Mouse (Mus musculus): ENCODE results near the gene Tmem273. TPM values are rescaled to one million over a fixed set of nuclear protein-coding genes. Genes with fewer than 3 reads are reported as not detected.
A peak's percentile ranks its signal among the peaks of the same experiment; 100 is the strongest.

The Tmem273 gene
- total RNA-seq, 2 experiments from 2014 or later = 3.9 to 5.2 TPM

GRCm38 (mm10) chr14:32810111-32810510, 24.3 kb downstream of the Tmem273 start:
- DNase-seq = no peak

DNA sequence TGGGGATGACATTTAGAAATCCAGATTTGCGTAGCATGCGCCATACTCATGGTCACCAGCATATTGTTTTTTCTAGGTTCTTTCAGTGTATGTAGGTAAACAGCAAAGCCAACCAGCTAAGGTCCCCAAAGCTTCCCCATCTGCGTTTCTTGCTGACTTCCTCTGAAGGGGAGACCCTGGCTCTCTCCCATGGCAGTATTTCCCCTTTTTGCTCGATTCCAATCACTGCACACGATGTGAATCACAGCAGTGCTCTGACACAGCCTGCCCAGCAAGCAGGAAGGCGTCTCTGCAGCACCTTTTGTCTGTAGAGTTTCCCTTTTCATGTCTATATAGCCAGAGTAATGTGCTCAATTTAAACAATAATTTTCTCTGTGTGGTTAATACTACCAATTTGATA, 26.7 kb downstream of the Tmem273 start:
- DNase-seq = no peak

GRCm38 (mm10) chr14:32814961-32815360, 29.2 kb downstream of the Tmem273 start:
- peak in 1 of 2 experiments; percentile 16 for DNase-seq

- DNase-seq = no peak
These were observed 30.8 kb downstream of the Tmem273 start for GRCm38 (mm10) chr14:32816533-32816932.

GRCm38 (mm10) chr14:32817258-32817657, 31.5 kb downstream of the Tmem273 start:
- DNase-seq = peak; percentile 84

DNA sequence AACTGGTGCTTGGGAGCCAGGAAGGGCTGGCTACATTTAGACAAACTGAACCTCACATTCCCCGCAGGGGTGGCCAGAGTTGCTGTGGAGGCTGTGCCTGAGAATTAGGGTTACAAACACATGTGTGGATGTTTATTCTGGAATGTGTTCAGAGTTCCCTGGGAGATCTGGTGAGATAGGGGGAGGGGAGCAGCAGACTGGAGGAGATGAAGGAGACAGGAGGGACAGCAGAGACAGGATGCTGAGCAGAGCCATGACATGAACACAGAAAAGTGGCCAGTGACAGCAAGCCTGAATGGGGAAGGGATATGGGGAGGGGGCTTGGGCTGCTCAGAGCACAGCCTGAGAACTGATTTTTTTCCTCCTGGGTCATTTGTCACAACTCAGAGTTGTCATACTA, 33.5 kb downstream of the Tmem273 start:
- no peak for DNase-seq

- no peak for DNase-seq
These were observed 37.0 kb downstream of the Tmem273 start for GRCm38 (mm10) chr14:32822812-32823211.

- no peak for DNase-seq
These were observed 38.1 kb downstream of the Tmem273 start for GRCm38 (mm10) chr14:32823861-32824260.

- DNase-seq = no peak
These were observed 38.7 kb downstream of the Tmem273 start for GRCm38 (mm10) chr14:32824267-32825150.

DNA sequence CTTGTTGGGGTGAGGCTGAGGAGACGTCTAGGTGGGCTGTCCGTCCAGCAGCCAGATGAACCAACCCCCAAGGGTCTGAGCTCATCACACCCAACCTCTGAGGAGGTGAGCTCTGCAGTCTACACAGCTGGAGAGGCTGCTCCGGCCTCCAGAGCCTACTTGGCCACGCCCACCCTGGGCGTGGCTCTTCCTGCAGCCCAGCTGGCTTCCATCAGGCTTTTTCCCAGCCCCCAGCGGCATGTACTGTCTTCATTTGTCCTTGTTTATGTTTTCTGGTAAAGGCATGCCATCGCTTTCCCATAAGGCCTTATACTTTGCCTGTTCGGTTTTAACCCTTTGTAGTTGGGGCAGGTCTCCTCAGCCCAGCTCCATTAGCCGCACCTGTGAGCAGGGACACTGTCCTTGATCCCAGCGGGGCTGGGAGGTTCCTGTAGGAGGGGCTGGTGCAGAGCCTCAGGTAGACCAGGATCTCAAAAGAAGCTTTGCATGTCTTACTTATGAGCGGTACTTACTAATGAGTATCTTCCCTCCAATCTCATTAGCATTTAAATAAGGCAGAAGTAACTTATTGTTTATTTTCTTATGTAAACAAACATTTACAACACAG, 39.8 kb downstream of the Tmem273 start:
- peak in 1 of 2 experiments; percentile 58 for DNase-seq

DNA sequence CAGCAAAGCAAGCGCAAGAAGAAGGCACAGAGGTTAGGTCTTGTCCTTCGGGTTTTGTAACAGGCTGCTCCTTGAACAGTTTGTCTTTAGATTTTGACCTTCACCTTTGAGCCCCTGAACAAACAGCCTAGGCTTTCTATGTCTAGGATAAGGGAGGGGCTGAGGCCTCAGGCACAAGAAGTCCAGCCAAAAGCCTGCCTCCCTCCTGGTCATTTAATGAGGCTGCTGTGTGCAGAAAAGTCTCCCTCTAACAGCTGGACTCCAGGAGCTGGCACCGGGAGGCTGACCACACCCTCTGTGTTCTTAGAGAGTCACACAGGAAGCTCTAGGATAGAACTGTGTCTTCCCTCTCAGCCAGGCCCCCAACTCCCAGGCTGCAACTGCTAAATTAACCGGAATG, 41.4 kb downstream of the Tmem273 start:
- peak in 1 of 2 experiments; percentile 27 for DNase-seq

DNA sequence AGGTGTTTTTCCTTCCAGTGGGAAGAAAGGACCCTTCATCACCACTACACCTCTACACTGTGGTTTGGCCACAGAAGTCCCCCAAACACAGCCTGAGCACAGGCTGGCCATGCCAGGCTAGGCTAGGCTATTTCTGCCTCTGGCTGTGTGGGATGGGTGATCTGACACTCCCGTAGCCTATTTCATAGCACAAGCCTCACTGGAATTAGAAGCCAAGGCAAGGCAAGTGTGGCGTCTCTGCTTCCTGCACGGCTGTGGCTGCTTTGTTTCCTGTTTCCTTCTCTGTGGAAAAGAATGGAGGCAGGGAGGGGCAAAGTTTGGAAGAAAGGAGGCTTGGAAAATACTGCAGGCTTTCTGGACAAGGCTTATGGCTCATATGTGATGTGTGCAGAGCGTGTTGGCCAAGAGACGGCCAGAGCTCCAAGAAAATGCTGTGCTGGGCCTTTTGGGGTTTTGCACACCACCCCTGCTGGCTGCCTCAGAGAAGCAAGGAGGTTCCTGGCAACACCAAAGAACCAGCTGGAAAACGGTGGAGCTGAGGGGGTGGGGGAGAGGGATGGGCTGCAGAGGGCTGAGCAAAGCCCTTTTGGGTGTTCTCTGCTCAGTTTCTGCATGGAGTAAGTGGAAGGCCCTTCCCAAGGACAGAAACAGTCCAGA, 42.4 kb downstream of the Tmem273 start:
- peak in 1 of 2 experiments; percentile 27 for DNase-seq

DNA sequence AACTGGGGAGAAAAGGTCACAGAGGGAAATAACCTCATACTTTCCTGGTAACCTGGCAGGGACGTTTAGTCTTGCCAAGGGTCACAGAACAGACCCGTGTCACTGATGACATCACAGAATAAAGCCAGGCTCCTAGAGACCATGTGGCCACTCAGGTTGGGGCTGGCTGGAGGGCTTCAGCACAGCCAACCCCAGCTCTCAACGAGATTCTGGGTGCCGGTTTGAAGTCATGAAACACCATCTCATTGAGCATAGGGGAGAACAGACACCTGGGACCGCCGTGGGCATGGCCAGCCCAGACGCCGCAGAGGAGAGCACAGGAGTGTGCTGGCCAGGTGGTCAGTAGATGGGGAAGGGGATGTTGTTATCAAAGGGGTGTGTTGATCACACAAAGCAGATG, 48.1 kb downstream of the Tmem273 start, which contains the start of gene Fam170b:
Fam170b (plus strand) TSS at position 116 of the 400 bp plus-strand sequence.
- DNase-seq = no peak

DNA sequence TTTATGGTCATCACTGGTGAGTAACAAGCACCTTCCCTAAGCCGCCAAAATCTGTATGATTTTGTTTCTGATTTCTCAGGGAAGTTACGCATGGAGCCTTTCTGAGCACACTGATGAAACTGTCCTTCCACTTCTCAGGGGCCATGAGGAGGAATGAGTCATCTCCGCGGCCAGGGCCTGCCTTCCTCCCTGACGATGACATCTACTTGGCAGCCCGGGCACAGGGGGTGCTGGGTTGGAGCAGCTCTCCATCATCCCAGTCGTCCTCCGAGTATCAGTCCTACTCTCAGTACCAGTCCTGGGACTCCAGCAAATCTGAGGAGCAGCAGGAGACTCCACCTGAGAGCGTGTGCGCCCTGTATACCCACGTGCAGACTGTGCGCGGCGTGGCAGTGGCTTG, 49.4 kb downstream of the Tmem273 start:
- peak; percentile 77 to 79 for DNase-seq

- DNase-seq = no peak
These were observed 49.8 kb downstream of the Tmem273 start for GRCm38 (mm10) chr14:32835596-32835995.

GRCm38 (mm10) chr14:32836191-32836590, 50.4 kb downstream of the Tmem273 start:
- no peak for DNase-seq

GRCm38 (mm10) chr14:32842052-32842451, 56.3 kb downstream of the Tmem273 start:
- no peak for DNase-seq

- DNase-seq = no peak
These were observed 68.3 kb downstream of the Tmem273 start for GRCm38 (mm10) chr14:32854059-32854458.

- DNase-seq = no peak
These were observed 70.5 kb downstream of the Tmem273 start for GRCm38 (mm10) chr14:32856246-32856645.

GRCm38 (mm10) chr14:32856681-32857328, 71.0 kb downstream of the Tmem273 start, which contains the start of gene Vstm4:
Gene Vstm4 (plus strand): TSS chr14:32856756.
- peak; percentile 80 to 86 for DNase-seq

- no peak for DNase-seq
These were observed 72.6 kb downstream of the Tmem273 start for GRCm38 (mm10) chr14:32858361-32858760.

- DNase-seq = no peak
These were observed 73.3 kb downstream of the Tmem273 start for GRCm38 (mm10) chr14:32858941-32859510.

Data from adrenal gland, postnatal 36 days (tissue).